Mouse (Mus musculus) left cerebral cortex, postnatal 10 days (tissue): Measurements from ENCODE around the gene Tchp. TPM values are rescaled to one million over a fixed set of nuclear protein-coding genes. Genes with fewer than 3 reads are reported as not detected.

ENCODE experiments used
- DNase-seq, 2 experiments: peaks; one replicate each; pipeline ENCODE4 v3.0.0; 2021 to 2022; ENCODE audit warnings: low spot score in 2 of 2, mixed read lengths in 1 of 2; ENCODE audit errors: extremely low spot score in 1 of 2
- intact Hi-C: fragments of 180-260 bp; cut with DNase I; formaldehyde crosslinking; loops from one replicate; pipeline ENCODE4 v1.15.1; 2025
- microRNA-seq: library from miRNA; unstranded; fragments of <30 nt; microRNA quantifications from one replicate; pipeline ENCODE4 v1.2.0, GENCODE M21; 2022
- total RNA-seq, 2 experiments: library from RNA; stranded (reverse); gene quantifications; 2 replicates each; pipeline ENCODE4 v1.2.3; 2021

Tchp gene
- total RNA-seq, 2 experiments from 2014 or later, result 13.0 to 15.4 TPM

GRCm38 (mm10) chr5:114764812-114765735 lies 57.5 kb downstream of the Tchp start:
- no peak for DNase-seq

GRCm38 (mm10) chr5:114766686-114767085 lies 59.1 kb downstream of the Tchp start:
- no peak for DNase-seq
- intact Hi-C loops, result no loop called here

More at GRCm38 (mm10) chr5:114764812-114765735, 57.5 kb downstream of the Tchp start:
- intact Hi-C loops, result no loop called here

GRCm38 (mm10) chr5:114767185-114767584 lies 59.6 kb downstream of the Tchp start:
- DNase-seq, result no peak
- intact Hi-C loops, result no loop called here

GRCm38 (mm10) chr5:114769786-114770185 lies 62.2 kb downstream of the Tchp start:
- intact Hi-C loops, result no loop called here
- no peak for DNase-seq

GRCm38 (mm10) chr5:114771796-114772195 lies 64.2 kb downstream of the Tchp start:
- no peak for DNase-seq
- intact Hi-C loops, result no loop called here

Small RNA genes within 50 kb of the gene (microRNA-seq; reads per million reads assigned to microRNA genes)
- gene Mir7028, result 1.4 reads per million

Other genes with a start within 250 kb of the Tchp start
- gene Fam222a, start 139.7 kb upstream of the Tchp start, total RNA-seq, result 1 to 10 TPM; 6.4 to 7.4 TPM
- under 1 TPM; 0.64 to 0.79 TPM for gene Trpv4, start 49.3 kb upstream of the Tchp start, total RNA-seq
- 10 to 100 TPM; 20.5 to 23.2 TPM for gene Gltp, start 16.8 kb upstream of the Tchp start, total RNA-seq
- gene Ankrd13a, start 66.9 kb downstream of the Tchp start, total RNA-seq, result 10 to 100 TPM; 34.7 to 36.3 TPM
- 10 to 100 TPM; 46.8 to 47.2 TPM for gene Git2, start 67.8 kb downstream of the Tchp start, total RNA-seq
- gene 1500011B03Rik, start 115.7 kb downstream of the Tchp start, total RNA-seq, result 100 to 1,000 TPM; 165 to 184 TPM
- not detected for gene 4930519G04Rik, start 145.9 kb downstream of the Tchp start, total RNA-seq
- 1 to 10 TPM; 1.3 to 2.0 TPM for gene Gm9936, start 150.9 kb downstream of the Tchp start, total RNA-seq
- 1 to 10 TPM in 1 of 2 experiments, under 1 TPM in 1; 0.43 to 1.1 TPM for gene Oasl2, start 189.2 kb downstream of the Tchp start, total RNA-seq
- gene Oasl1, start 215.5 kb downstream of the Tchp start, total RNA-seq, result not detected
- 100 to 1,000 TPM; 203 to 206 TPM for gene 2210016L21Rik, start 234.4 kb downstream of the Tchp start, total RNA-seq